Mouse (Mus musculus) CH12.LX (cell line): ENCODE measurements at regions not wholly inside any gene's neighbourhood (a gene's known extent, or its start where the extent isn't known, plus 50 kb on each side); places are given as distances from the start of the nearest gene placed in this dataset.

Source experiments
- CHD1 ChIP-seq: IDR thresholded peaks from 2 replicates; pipeline ENCODE4 v1.6.1; 2012; ENCODE audit warnings: low read depth, low read length, improper control_type of control experiment, inconsistent platforms
- CTCF ChIP-seq, 2 experiments: IDR thresholded peaks in 1 of 2; conservative IDR thresholded peaks in 1 of 2; 2 replicates each; pipeline ENCODE4 v1.5.1; 2011 to 2012; ENCODE audit warnings: low read depth in 2 of 2, low read length in 2 of 2, improper control_type of control experiment in 1 of 2, inconsistent platforms in 1 of 2, mild to moderate bottlenecking in 1 of 2, moderate library complexity in 1 of 2
- MAX ChIP-seq: IDR thresholded peaks from 2 replicates; pipeline ENCODE4 v1.6.1; 2011; ENCODE audit warnings: low read length, improper control_type of control experiment

- TF ChIP-seq CTCF (conservative IDR thresholded peaks at IDR 0.05 in 1 of 2, IDR thresholded peaks at IDR 0.05 in 1 of 2; ENCODE audit: low read depth in 2 of 2, low read length in 2 of 2) (no peak), MAX (no peak), CHD1 (no peak)
These were observed 291.6 kb downstream of the Isl1 start for GRCm38 (mm10) chr13:116017886-116018285.
